Mouse (Mus musculus) macrophage (primary cell): Measurements from ENCODE around the gene Adk. TPM values are rescaled to one million over a fixed set of nuclear protein-coding genes. Genes with fewer than 3 reads are reported as not detected.

Experiments used
- H3K27ac ChIP-seq: fragments of 350-480 bp; formaldehyde crosslinking; 2 replicates; pipeline ENCODE4 v1.9.0; 2021
- H3K36me3 ChIP-seq: fragments of 350-480 bp; formaldehyde crosslinking; 2 replicates; pipeline ENCODE4 v1.9.0; 2021; ENCODE audit errors: inconsistent target
- H3K4me3 ChIP-seq: fragments of 350-480 bp; formaldehyde crosslinking; 2 replicates; pipeline ENCODE4 v1.9.0; 2021; ENCODE audit errors: inconsistent target
- H3K79me2 ChIP-seq: fragments of 350-480 bp; formaldehyde crosslinking; 2 replicates; pipeline ENCODE4 v1.9.0; 2021; ENCODE audit errors: inconsistent target
- WGBS: methylation state at CpG from one replicate; pipeline ENCODE4 v1.1.7; 2026; ENCODE audit warnings: inconsistent platforms; ENCODE audit not compliant: missing documents; 5-methylcytosine and 5-hydroxymethylcytosine counted together
- polyA plus RNA-seq: library from polyadenylated mRNA; stranded (reverse); fragments of 250-400 nt; gene quantifications from 3 replicates; pipeline ENCODE4 v1.2.4, GENCODE M21; 2018; ENCODE audit warnings: inconsistent platforms

The Adk gene
- polyA plus RNA-seq, 1 experiment from 2014 or later, result 54.9 TPM

GRCm38 (mm10) chr14:21050734-21051133, 1.6 kb upstream of the Adk start:
- WGBS, result 79% methylated on average over 3 of the region's 3 CpGs
- H3K4me3 ChIP-seq, result peak overlapping the region; percentile 98; the same call in 1 of the 2 replicates
- no peak overlapping the region for H3K27ac ChIP-seq
- 0 out of 2 replicates have a peak, but pooled peaks cover 4% of the 10 kb centered on the region for H3K36me3 ChIP-seq
- peaks cover 61% of the 10 kb centered on the region for H3K79me2 ChIP-seq

GRCm38 (mm10) chr14:21051380-21052111, 828 bp upstream of the Adk start:
- H3K36me3 ChIP-seq, result no peaks in the 10 kb centered on the region
- H3K27ac ChIP-seq, result peak overlapping the region; percentile 91
- WGBS, result 4% methylated on average over 28 of the region's 28 CpGs
- H3K79me2 ChIP-seq, result peaks cover 53% of the 10 kb centered on the region
- H3K4me3 ChIP-seq, result peak overlapping the region; percentile 98

- WGBS, result under 1% methylated on average over 24 of the region's 25 CpGs
- Histone ChIP-seq H3K4me3 (peak overlapping the region; percentile 98), H3K27ac (no peak overlapping the region), H3K36me3 (no peaks in the 10 kb centered on the region), H3K79me2 (peaks cover 41% of the 10 kb centered on the region)
Observed at GRCm38 (mm10) chr14:21052781-21053130, 382 bp downstream of the Adk start.

GRCm38 (mm10) chr14:21053151-21053550, 777 bp downstream of the Adk start:
- peak overlapping the region; percentile 98 for H3K4me3 ChIP-seq
- WGBS, result 7% methylated on average over 8 of the region's 8 CpGs
- H3K36me3 ChIP-seq, result no peaks in the 10 kb centered on the region
- H3K79me2 ChIP-seq, result peaks cover 37% of the 10 kb centered on the region
- no peak overlapping the region for H3K27ac ChIP-seq

GRCm38 (mm10) chr14:21053586-21053985, 1.2 kb downstream of the Adk start:
- no peak overlapping the region for H3K27ac ChIP-seq
- H3K36me3 ChIP-seq, result no peaks in the 10 kb centered on the region
- H3K4me3 ChIP-seq, result no peak overlapping the region
- H3K79me2 ChIP-seq, result peaks cover 33% of the 10 kb centered on the region
- WGBS, result 87% methylated on average over 7 of the region's 7 CpGs

GRCm38 (mm10) chr14:21058972-21059371, 6.6 kb downstream of the Adk start:
- 78% methylated on average over 2 of the region's 2 CpGs for WGBS
- no peak overlapping the region for H3K27ac ChIP-seq

GRCm38 (mm10) chr14:21062766-21063513, 10.6 kb downstream of the Adk start:
- WGBS, result 87% methylated on average over 5 of the region's 5 CpGs
- H3K36me3 ChIP-seq, result no peaks in the 10 kb centered on the region
- H3K79me2 ChIP-seq, result no peaks in the 10 kb centered on the region
- no peak overlapping the region for H3K27ac ChIP-seq
- H3K4me3 ChIP-seq, result no peak overlapping the region

More at GRCm38 (mm10) chr14:21058972-21059371, 6.6 kb downstream of the Adk start:
- Histone ChIP-seq H3K4me3 (no peak overlapping the region), H3K36me3 (no peaks in the 10 kb centered on the region), H3K79me2 (no peaks in the 10 kb centered on the region)

- no peak overlapping the region for H3K4me3 ChIP-seq
- no peaks in the 10 kb centered on the region for H3K36me3 ChIP-seq
- 89% methylated on average over 1 of the region's 1 CpGs for WGBS
- H3K27ac ChIP-seq, result no peak overlapping the region
- no peaks in the 10 kb centered on the region for H3K79me2 ChIP-seq
Observed at GRCm38 (mm10) chr14:21064321-21064720, 11.9 kb downstream of the Adk start.

GRCm38 (mm10) chr14:21065490-21066162, 13.3 kb downstream of the Adk start:
- H3K4me3 ChIP-seq, result no peak overlapping the region
- H3K79me2 ChIP-seq, result no peaks in the 10 kb centered on the region
- WGBS, result 74% methylated on average over 8 of the region's 8 CpGs
- no peaks in the 10 kb centered on the region for H3K36me3 ChIP-seq
- no peak overlapping the region for H3K27ac ChIP-seq

- no peak overlapping the region for H3K4me3 ChIP-seq
- no peaks in the 10 kb centered on the region for H3K36me3 ChIP-seq
- no peaks in the 10 kb centered on the region for H3K79me2 ChIP-seq
- WGBS, result 90% methylated on average over 5 of the region's 5 CpGs
- H3K27ac ChIP-seq, result no peak overlapping the region
Observed at GRCm38 (mm10) chr14:21069594-21069993, 17.2 kb downstream of the Adk start.

GRCm38 (mm10) chr14:21073981-21074380, 21.6 kb downstream of the Adk start:
- Histone ChIP-seq H3K36me3 (no peaks in the 10 kb centered on the region), H3K27ac (no peak overlapping the region), H3K4me3 (no peak overlapping the region), H3K79me2 (peaks cover 19% of the 10 kb centered on the region)
- 96% methylated on average over 3 of the region's 3 CpGs for WGBS

- Histone ChIP-seq H3K79me2 (peaks cover 26% of the 10 kb centered on the region), H3K4me3 (peak overlapping the region; percentile 55; the same call in 1 of the 2 replicates), H3K36me3 (no peaks in the 10 kb centered on the region), H3K27ac (no peak overlapping the region)
- 76% methylated on average over 10 of the region's 11 CpGs for WGBS
Observed at GRCm38 (mm10) chr14:21074398-21075320, 22.3 kb downstream of the Adk start.

- Histone ChIP-seq H3K27ac (peak overlapping the region; percentile 47), H3K4me3 (peak overlapping the region; percentile 65), H3K36me3 (no peaks in the 10 kb centered on the region), H3K79me2 (peaks cover 36% of the 10 kb centered on the region)
- WGBS, result under 1% methylated on average over 54 of the region's 59 CpGs
Observed at GRCm38 (mm10) chr14:21075751-21076500, 23.6 kb downstream of the Adk start.
